Mouse (Mus musculus): Measurements from ENCODE around the gene Mia.

The Mia gene

DNA sequence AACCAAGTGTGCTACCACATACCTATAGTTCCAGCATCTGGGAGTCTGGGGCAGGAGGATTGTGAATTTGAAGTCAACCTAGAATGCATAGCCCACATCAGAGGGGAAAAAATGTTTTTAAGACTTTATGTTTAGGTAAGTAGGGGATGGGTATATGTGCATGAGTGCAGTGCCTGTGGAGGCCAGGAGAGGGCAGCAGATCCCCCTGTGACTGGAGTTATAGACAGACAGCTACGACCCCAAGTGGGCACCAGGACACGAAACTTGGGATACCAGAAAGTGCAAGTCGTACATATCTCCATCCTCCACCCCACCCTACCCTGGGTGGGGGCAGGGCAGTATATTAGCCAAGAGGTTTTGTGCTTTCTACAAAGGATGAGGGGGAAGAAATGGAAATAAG, 4.0 kb upstream of the Mia start:
- DNase-seq = no peak

DNA sequence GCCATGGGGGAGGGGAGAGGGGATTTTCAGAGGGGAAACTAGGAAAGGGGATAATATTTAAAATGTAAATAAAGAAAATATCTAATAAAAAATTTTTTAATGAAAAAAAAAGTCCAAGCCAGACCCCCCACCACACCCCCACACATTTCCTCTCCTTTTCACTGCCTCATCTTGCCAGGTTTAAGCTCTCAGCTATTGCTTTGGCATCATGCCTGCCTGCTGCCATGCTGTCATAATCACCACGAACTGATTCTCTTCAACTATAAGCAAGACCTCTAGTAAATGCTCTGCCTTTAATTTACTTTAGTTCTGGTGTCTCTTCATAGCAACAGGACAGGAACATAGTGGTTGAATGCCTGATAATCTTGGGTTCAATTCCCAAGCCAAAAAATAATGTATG, 1.5 kb upstream of the Mia start:
- DNase-seq = no peak

GRCm38 (mm10) chr7:27180036-27180435, 921 bp downstream of the Mia start:
- peak in 1 of 2 experiments; percentile 29 for DNase-seq

GRCm38 (mm10) chr7:27179217-27179918, 1.6 kb downstream of the Mia start:
- no peak for DNase-seq

DNA sequence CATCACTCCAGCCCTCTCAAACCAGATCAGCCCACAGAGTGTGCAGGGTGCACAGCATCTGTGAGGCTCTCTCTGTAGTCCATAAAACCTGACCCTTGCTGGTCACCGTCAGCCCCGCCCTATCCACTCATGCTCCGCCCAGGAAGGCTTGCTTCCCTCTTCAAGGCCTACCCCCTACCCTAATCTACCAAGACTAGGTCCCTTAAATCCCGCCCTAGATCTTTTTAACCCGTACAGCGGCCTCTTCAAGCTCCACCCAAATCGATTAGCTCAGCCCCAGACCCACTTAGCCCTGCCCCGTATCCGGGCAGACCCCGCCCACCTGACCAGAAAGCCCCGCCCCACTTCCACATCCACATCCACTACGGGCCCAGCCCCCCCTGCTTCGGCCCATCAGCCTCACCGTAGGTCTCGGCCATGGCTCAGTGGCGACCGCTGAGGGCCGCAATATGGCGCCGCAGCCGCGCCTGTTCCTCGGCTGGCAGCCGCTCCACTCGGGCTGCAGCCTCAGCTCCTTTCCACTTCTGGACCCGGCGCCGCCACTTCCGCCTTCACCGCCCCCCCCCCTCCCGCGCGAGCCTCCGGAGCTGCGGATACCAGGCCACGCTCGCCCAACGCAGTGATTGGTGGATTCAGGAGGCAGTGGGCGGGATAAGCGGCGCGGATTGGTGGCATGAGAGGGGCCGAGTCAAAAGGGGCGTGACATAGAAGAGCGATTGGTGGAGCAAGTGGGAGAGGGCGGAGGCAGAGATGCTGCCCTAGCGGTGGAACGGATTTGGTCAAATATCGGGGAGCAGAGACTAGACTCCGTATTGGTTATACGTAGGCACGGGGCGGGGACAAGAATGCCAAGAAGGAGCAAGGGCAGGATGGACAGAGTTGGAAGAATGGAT, 2.4 kb downstream of the Mia start, which contains the start of gene Rab4b:
Rab4b (minus strand) TSS at position 573 of the 893 bp plus-strand sequence.
- DNase-seq = peak; percentile 99

DNA sequence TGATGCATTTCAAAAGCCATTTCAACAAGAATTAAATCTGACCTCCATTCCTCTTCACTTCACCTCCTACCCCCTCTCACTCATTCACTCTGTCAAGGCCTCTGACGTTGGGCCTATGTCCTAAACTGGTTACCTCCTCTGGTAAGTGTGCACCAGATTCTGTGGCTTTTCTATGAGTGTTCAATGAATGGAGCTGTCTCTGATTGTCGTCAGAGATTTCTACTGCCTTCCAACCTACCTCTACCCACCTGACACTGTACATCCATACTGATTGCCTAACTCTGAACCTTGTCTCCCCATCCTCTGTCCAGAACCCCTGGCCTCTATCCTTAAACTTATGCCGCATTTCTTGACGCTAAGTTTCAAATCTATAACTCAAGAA, 3.0 kb downstream of the Mia start:
- no peak for DNase-seq

DNA sequence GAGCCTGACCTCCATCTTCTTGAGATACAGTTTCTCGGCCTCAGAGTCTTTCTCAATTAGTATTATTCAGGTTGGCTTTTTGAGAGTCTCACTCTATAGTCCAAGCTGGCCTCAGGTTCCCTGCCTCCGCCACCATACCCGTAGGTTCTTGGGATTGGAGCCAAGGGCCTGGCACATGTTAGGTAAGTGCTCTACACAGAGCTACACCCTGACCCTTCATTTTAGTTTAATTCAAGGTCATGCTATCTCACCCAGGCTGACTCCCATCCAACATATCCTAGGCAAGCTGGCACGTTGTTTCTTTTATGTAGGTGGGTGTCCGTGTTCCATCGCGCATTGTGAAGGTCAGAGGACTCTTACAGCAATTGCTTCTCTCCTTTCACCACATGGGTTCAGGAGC, 6.1 kb downstream of the Mia start:
- DNase-seq = no peak

- DNase-seq = no peak
These were observed 6.5 kb downstream of the Mia start for GRCm38 (mm10) chr7:27174496-27174895.

- no peak for DNase-seq
These were observed 10.0 kb downstream of the Mia start for GRCm38 (mm10) chr7:27170981-27171380.

DNA sequence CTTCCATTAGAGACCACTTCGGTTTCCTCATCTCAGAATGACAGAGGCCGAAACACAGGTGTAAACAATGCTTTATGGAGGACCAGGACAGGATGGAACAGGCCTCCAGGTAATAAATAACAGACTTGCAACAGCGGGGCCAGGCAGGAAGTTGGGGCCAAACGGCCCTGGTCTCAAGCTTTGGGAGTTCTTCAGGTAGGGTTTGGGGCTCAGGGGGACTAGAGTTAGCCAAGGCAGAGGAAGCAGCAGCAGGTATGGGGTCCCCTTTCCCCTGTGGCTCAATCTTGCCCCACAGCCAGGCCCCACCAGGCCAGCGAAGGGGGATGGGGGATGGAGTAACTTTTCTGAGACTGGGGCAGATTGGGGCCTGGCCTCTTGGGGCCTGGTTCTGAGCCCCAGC, 12.6 kb downstream of the Mia start:
- DNase-seq = no peak

DNA sequence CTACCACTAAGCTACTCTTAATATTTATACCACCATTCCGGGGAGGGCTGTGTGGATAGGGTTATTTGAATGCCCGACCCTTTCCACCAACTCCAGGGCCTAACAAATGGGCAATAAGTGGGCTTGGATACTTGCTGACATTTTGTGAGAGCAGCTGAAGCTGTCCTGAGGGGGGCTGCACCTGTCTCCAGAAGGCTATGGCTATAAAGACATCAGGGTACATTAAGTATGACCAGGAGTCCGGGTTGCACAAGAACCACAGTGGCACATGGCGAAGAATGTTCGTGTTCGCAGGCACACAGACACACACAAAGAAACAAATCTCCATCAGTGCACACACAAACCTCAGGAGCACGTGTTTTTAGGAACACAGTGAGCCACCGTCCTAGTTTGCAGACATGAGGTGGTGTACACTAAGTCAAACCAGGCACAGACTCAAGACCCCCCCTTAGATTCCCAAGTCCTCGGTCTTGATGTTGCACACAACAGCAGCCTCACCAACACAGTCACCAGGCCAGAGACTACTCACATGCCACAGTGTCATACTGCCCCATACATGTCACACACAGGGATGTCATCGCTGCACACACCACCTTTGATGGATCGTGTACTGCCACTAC, 13.4 kb downstream of the Mia start:
- no peak for DNase-seq

GRCm38 (mm10) chr7:27166614-27167474, 14.1 kb downstream of the Mia start, which contains the start of gene Egln2:
Gene Egln2, minus strand, starts transcription at chr7:27166802.
- peak; percentile 95 to 97 for DNase-seq

GRCm38 (mm10) chr7:27166229-27166613, 14.7 kb downstream of the Mia start:
- peak; percentile 72 to 81 for DNase-seq

- no peak for DNase-seq
These were observed 15.3 kb downstream of the Mia start for GRCm38 (mm10) chr7:27165696-27166095.

DNA sequence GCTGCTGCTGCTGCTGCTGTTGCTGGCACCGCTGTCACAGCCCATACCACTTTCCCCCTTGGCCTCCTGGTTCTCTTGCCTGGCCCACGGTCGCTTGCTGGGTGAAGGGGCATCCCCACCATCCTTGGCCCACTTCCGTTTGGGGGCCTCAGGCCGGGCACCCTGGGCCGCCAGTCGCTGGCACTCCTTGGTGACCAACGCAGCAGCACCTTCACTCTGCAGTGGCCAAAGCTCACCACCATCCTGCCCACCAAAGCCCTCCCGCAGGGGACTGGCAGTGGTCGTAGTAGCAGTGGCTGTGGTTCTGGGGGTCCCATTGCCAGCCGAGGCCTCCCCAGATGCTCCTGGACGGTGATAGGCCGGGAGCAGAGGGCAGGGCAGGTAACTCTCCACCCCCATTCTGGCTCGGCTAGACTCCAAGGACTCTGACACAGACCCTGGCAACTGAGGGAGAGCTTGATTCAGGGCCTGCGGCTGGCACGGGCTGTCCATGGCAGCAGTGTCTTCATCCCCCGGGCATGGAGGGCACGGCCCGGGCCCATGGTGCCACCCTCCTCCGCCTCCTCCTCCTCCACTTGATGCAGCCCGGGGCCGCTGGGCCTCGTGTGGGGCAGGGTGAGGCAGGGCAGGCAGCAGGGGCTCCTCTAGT, 15.8 kb downstream of the Mia start:
- DNase-seq = peak; percentile 53 to 58

DNA sequence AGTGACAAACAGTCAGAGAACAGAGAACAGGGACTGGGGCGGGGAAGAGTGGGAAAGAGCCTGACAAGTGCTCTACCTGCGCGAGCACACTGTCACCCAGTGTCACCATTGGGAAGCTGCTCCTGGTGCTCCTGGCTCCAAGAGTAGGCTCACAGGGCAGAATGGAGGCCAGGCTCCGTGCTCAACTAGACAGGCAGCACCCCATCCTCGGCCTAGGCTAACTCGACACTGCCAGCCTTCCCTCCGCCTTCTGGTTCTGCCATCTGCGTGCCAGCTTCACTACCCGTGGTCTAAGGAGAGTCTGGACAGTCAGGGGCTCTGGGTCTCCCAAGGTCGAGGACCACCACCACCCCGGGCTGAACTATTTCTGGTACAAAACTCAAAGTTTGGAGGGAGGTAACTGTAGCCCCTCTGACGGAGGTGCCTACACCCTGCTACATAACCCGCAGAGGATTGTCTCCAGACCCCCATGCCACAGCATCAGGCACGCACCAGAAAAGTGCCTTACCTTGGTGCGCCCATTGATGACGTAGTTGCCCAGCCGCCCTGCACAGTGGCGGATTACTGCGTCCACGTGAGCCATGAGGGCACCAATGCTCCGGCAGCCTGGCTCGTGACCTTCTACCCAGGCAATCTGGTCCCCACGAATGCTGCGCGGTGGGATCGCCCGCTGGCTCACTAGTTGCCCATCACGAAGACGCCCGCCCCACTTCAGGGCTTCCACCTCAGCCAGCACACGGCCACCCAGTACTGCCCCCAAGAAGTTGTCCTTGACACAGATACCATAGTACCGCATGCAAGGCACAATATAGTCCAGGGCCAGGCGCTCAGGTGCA, 16.6 kb downstream of the Mia start:
- DNase-seq = peak; percentile 51 to 63

GRCm38 (mm10) chr7:27163450-27163805, 17.5 kb downstream of the Mia start:
- DNase-seq = no peak

- no peak for DNase-seq
These were observed 18.0 kb downstream of the Mia start for GRCm38 (mm10) chr7:27162780-27163449.

- DNase-seq = no peak
These were observed 19.2 kb downstream of the Mia start for GRCm38 (mm10) chr7:27161744-27162143.

GRCm38 (mm10) chr7:27160921-27161320, 20.0 kb downstream of the Mia start:
- DNase-seq = no peak

- peak; percentile 82 to 89 for DNase-seq
These were observed 21.1 kb downstream of the Mia start for GRCm38 (mm10) chr7:27159882-27160281.
